Mouse (Mus musculus): ENCODE results near the gene Fadd.

The Fadd gene

DNA sequence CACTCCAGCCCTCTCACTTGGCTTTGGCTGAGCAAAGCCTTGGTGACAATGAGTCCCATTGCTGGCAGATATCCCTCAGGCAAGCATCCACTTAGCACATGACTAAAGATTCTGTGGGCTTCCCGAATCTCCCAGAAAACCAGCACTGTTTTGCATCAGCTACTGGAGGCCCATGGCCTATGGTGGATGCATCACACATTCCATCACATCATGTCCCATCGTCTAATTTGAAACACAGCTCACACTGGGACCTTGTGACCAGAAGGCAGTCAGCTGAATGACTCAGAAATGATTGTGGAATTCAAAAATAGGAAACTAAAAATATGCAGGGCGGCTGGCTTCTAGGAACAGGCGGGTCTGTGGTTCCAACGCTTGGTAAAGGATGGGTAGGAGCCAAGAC, 4.4 kb downstream of the Fadd start:
- no peak for DNase-seq (ENCODE audit: low read depth, low spot score)

GRCm38 (mm10) chr7:144572234-144572633, 10.0 kb downstream of the Fadd start:
- DNase-seq (ENCODE audit: low read depth, low spot score), result no peak

DNA sequence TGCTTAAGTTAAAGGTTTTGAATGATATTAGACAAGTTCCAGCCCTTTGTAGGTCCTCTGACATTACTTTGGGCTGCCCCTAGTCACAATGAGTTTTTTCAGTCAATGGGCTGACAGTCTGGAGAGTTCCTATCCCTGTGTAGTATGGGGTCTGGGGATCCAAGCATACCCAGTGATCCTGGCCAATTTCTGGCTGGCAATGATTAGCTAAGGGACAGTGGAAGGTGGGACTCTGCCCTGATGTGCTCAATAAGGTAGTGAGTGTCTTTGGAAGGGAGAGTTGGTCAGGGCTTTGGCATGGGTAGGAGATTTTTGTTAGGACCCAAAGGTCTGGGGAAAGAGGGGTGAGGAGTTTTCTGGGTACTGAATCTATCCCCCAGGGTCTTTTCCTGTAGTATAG, 10.7 kb downstream of the Fadd start:
- no peak for DNase-seq (ENCODE audit: low read depth, low spot score)

GRCm38 (mm10) chr7:144569428-144569827, 12.8 kb downstream of the Fadd start:
- DNase-seq (ENCODE audit: low read depth, low spot score), result no peak

GRCm38 (mm10) chr7:144568091-144568490, 14.2 kb downstream of the Fadd start:
- no peak for DNase-seq (ENCODE audit: low read depth, low spot score)

- no peak for DNase-seq (ENCODE audit: low read depth, low spot score)
Observed at GRCm38 (mm10) chr7:144566921-144567682, 15.2 kb downstream of the Fadd start.

GRCm38 (mm10) chr7:144563456-144564155, 18.7 kb downstream of the Fadd start:
- no peak for DNase-seq (ENCODE audit: low read depth, low spot score)

- no peak for DNase-seq (ENCODE audit: low read depth, low spot score)
Observed at GRCm38 (mm10) chr7:144562016-144562415, 20.2 kb downstream of the Fadd start.

- no peak for DNase-seq (ENCODE audit: low read depth, low spot score)
Observed at GRCm38 (mm10) chr7:144560594-144560993, 21.7 kb downstream of the Fadd start.

GRCm38 (mm10) chr7:144558552-144558951, 23.7 kb downstream of the Fadd start:
- no peak for DNase-seq (ENCODE audit: low read depth, low spot score)

GRCm38 (mm10) chr7:144554123-144554472, 28.2 kb downstream of the Fadd start:
- no peak for DNase-seq (ENCODE audit: low read depth, low spot score)

- DNase-seq (ENCODE audit: low read depth, low spot score), result peak; percentile 95
Observed at GRCm38 (mm10) chr7:144553237-144554122, 28.8 kb downstream of the Fadd start, which contains the start of gene Ppfia1. Gene Ppfia1 (minus strand): TSS chr7:144553729.

DNA sequence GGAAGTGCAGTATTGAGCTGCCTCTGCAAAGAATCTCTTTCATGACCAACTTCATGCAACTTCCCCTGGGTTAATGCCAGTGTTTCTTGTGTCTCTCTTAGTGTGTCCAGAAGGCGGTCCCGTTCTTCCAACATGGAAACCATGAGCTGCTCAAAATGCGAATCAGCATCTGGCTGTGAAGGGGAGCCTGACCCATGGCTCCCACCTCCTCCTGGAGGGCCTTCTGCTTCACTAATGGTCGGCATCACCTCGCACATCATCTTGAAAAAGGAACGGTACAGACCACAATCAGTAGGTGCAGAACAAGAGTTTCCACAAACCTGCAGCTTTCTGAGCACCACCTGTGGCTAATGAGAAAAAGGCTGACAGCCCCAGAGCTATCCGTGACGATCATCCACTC, 30.0 kb downstream of the Fadd start:
- DNase-seq (ENCODE audit: low read depth, low spot score), result no peak

- no peak for DNase-seq (ENCODE audit: low read depth, low spot score)
Observed at GRCm38 (mm10) chr7:144550811-144551210, 31.5 kb downstream of the Fadd start.

GRCm38 (mm10) chr7:144549904-144550566, 32.2 kb downstream of the Fadd start:
- DNase-seq (ENCODE audit: low read depth, low spot score), result no peak

GRCm38 (mm10) chr7:144545231-144545630, 37.0 kb downstream of the Fadd start:
- no peak for DNase-seq (ENCODE audit: low read depth, low spot score)

DNA sequence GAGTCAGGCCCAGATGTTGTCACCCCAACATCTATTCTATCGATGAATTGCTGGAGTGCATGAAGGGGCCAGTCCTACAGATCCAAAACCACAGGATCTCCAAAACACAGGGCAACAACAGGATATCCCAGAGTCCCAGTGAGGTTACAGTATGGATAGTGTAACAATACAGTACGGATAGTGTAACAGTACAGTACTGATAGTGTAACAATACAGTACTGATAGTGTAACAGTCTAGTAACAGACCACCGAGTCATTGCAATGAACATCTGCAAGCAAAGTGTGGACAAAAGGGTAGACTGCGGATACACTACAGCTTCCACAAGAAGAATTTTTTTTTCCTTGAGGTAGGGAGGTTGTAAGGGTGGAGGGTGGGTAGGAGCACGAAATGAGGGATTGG, 40.9 kb downstream of the Fadd start:
- no peak for DNase-seq (ENCODE audit: low read depth, low spot score)

- DNase-seq (ENCODE audit: low read depth, low spot score), result no peak
Observed at GRCm38 (mm10) chr7:144539146-144539545, 43.1 kb downstream of the Fadd start.

- DNase-seq (ENCODE audit: low read depth, low spot score), result no peak
Observed at GRCm38 (mm10) chr7:144538030-144538644, 44.1 kb downstream of the Fadd start.

GRCm38 (mm10) chr7:144536367-144536766, 45.9 kb downstream of the Fadd start:
- DNase-seq (ENCODE audit: low read depth, low spot score), result no peak

DNA sequence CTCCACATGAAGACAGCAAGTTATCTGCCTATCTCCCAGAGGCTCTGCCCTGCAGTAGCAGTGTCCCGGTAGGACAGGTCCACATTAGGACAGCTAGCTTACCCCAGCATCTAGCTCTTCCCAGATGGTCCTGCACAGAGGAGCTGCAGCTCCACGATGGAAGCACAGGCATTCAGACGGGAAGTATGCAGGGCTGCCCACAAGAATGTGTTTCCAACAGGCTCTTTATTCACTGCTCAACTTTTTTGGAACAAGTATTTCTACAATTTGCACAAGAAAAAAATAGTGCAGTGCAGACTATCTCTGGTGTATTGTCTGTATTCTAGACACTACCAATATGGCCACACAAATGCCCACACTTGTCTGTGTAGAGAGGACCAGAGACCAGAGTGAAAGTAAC, 47.5 kb downstream of the Fadd start:
- no peak for DNase-seq (ENCODE audit: low read depth, low spot score)

Measured in embryo, embryonic 11.5 days (tissue).